Mouse (Mus musculus) lung, postnatal 36 days (tissue): ENCODE measurements around the gene Dennd4a.

Experiments
- DNase-seq: peaks from one replicate; pipeline ENCODE4 v3.0.0; 2022; ENCODE audit warnings: mixed read lengths

Dennd4a gene

DNA sequence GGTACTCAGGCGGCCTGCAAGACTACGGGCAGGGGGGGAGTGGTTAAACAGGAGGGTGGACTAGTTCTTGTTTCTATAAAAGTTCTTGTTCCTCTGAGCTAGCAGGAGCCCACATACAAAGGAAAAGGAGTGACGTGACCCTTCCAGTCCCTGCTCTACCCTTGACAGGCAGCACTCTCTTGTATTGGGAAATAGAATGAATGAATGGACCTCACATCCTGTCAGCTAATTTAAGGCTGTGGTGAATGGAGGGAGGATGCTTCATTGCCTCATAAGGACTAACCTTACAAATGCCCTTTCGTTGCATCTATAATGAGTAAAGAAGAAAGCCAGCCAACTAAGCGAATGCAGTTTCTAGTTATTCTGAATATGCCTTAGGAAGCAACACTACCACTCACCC, 114.6 kb downstream of the Dennd4a start:
- DNase-seq, result no peak

DNA sequence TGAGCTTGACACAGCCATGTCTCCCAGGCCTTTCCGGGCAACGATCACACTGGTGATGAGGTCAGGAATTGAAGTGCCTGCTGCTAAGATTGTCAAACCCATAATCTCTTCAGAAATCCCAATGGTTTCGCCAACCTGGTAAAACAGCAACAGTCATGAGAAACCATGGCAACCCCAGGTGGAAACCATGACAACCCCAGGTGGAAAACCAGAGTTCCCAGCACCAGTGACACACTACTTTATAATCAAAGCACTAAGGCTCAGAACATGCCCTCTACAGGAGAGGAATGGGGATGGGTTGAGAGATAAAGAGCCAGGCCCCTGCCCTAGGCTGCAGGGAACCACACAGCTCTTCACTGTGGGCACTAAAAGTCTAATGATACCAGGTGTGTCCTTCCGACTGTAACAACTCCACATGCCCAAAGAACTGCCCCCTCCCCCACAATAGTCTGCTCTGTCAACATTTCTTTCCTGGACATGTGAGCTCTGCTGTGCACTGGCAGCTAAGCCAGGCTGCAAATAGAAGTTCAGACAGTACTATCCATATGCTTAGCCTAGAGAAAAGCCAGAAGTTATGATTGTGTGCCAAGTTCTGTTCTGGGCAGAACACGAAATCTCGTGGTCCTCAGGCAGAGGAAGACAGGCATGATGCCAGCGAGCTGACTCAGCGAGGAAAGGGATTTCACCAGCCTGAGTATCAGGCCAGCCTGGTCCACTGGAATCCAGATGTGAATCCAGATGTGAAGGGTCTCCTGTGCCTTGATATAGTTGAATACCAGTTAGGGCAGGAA, 115.3 kb downstream of the Dennd4a start:
- peak; percentile 51 for DNase-seq

DNA sequence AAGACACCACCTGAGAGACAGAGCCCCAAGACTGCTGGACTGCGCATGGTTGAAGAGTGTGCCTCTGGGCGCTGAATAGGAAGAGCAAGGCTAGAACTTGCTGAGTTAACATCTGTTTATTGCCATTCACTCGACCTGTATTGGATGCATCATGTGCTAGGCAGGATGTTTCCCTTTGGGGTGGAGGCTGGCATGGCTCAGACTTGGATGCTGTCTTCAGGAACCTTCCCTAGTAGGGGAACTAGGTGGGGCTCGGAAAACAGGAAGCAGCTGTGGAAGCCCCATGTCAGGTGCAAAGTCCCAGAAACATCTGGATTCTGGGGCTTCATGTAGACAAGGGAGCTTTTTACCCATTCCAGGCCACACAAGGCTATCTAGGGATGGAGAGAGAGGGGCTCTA, 119.1 kb downstream of the Dennd4a start:
- DNase-seq, result no peak

GRCm38 (mm10) chr9:64931751-64932610, 120.8 kb downstream of the Dennd4a start:
- DNase-seq, result no peak

GRCm38 (mm10) chr9:64934015-64934754, 123.0 kb downstream of the Dennd4a start:
- peak; percentile 71 for DNase-seq

GRCm38 (mm10) chr9:64936508-64936907, 125.4 kb downstream of the Dennd4a start:
- peak; percentile 85 for DNase-seq

DNA sequence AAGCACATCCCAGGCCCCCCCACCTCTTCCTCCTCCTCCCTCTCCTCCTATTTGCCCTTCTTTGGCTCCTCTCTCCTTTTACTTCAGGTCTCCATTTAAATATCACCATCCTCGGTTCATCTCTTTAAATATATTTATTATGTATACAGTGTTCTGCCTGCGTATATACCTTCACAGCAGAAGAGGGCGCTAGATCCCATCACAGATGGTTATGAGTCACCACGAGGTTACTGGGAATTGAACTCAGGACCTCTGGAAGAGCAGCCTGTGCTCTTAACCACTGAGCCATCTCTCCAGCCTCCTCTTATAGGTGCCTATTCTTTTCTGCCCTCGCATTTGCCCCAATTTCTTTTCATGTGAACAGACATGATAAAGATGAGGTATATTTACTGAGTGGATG, 126.4 kb downstream of the Dennd4a start:
- DNase-seq, result no peak

- DNase-seq, result no peak
Measured at GRCm38 (mm10) chr9:64938535-64938934, 127.4 kb downstream of the Dennd4a start.

GRCm38 (mm10) chr9:64939281-64939680, 128.1 kb downstream of the Dennd4a start:
- no peak for DNase-seq

GRCm38 (mm10) chr9:64939790-64940189, 128.7 kb downstream of the Dennd4a start:
- no peak for DNase-seq

DNA sequence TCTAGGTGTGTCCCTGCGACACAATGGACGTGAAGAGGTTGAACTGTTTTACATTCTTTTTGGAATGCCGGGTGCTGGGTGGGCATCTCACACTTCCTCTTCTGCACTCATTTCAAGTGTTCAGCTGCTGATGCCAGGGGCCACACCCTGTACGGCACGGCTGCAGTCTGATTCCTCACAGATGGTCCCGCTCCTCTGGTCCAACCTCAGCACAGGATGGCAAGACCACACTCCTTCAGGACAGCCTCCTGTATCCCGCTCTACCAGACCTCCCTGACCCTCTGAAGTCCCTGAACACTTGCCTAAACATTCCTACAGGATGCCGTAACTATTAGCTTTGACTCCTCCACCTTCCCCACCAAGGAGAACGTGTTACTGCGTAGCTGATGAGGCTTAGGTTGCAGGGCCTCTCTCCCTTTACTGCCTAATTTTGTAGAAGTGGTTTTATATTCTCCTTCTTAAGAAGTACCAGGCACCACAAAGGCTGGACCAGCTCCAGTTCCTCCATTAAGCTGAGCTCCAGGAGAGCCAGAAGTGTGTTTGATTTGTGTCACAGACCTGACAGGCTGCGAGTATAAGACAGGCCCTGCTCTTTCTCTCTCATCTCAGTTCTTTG, 129.7 kb downstream of the Dennd4a start:
- DNase-seq, result no peak

DNA sequence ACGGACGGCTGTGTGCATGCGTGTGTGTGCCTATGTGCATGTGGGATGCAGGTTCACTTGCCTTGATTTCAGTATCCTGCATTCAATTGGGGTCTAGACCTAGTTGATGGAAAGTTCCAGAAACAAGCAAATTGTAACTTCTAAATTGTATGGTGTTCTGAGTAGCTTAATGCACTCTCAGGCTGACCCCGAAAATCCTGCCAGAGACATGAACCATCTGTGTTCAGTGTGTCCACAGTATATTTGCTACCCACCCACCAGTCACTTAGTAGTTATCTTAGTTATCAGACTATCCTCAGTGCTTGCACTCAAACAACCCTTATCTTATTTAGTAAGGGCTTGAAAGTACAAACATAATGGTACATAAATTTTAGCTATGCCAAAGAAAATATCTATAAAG, 130.5 kb downstream of the Dennd4a start:
- no peak for DNase-seq

GRCm38 (mm10) chr9:64943997-64944396, 132.9 kb downstream of the Dennd4a start:
- DNase-seq, result no peak

DNA sequence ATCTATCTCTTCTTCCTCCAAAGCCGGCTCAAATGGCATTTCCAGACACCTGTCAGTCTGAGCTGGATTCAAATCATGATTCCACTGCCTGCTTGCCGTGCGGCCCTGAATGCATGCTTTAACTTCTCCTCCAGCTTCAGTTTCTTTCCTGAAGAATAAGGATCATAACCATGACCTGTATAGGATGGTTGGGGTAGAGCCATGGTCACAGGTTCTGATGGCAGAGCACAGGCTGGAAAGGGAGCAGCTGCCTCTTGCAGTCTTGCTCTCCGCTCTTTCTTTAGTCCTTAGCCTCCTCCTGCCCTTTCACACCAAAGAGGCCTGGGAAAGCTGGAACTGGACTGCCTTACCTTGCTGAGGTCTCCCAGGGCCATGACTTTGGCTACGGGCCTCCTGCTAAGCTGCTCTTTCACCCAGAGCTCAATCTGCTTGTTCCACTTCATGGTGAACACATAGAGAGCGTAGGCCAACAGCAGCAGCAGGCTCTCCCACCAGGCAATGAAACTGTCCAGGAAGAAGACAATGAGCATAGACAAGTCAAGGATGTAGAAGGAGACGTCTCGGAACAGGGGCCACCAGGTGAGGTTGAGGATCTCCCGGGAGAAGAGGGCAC, 136.4 kb downstream of the Dennd4a start:
- DNase-seq, result no peak

- no peak for DNase-seq
Measured at GRCm38 (mm10) chr9:64951161-64951657, 140.1 kb downstream of the Dennd4a start, which contains the start of gene Slc24a1. TSS of gene Slc24a1 (minus strand) at chr9:64951607.

DNA sequence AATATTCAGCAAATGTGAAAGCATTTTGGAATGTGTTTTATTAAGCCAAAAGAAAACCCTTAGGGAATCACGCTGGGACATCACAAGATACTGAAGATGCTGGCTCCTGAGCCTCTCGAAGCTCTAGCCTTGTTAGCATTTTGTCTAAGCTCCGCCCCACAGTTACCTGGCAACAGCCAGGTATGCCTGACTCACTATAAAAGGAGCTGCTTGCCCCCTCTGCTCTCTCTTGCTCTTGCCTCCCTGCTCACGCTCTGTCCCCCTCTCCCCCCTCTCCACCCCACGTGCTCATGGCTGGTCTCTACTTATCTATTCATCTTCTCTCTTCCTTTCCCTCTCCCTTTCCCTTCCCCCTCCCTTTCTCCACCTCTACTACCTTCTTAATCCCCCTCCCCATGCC, 140.9 kb downstream of the Dennd4a start:
- peak; percentile 49 for DNase-seq

- DNase-seq, result peak; percentile 23
Measured at GRCm38 (mm10) chr9:64953190-64953589, 142.1 kb downstream of the Dennd4a start.

GRCm38 (mm10) chr9:64956337-64956736, 145.2 kb downstream of the Dennd4a start:
- peak; percentile 32 for DNase-seq

GRCm38 (mm10) chr9:64957276-64957675, 146.1 kb downstream of the Dennd4a start:
- no peak for DNase-seq

DNA sequence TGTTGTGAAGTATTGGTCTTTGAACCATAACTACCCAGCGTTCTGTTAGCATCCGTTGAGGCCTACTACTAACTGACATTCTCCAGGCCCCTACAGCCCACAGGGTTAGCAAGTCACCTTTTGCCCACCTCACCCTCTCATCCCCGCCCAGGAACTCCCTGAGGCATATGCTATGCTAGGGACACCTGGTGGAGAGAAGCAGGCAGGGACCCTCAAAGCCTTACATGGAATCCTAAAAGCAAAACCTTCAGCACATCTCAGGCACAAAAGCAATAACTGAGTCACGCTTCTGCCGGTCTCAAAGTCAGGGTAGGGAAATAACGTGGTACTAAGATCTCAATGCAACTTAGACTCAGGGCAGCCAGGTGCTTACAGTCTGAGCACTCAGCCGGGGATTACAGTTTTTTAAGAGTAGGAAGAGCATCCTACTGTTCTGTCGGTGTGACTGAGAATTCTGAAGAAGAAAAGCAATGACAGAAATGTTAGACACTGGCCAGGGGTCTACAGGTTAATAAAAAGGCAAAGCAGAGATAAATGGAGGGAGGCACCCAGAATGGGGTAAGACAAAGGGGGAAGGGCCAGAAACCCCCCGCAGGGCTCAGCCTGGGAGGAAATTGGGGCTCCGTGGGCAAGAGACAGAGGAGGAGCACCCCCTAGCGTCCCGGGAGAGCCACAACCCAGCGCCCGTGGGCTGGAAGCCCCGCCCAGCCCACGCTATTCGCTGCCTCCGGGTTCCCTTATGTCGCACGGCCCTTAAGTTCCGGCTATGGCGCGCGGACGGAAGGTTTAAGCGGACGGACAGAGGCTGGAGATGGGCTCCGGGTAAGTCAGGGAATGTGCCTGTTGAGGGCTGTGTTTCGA, 149.2 kb downstream of the Dennd4a start, which contains the start of gene Ints14:
Gene Ints14, plus strand, starts transcription at position 789 of the 861 bp plus-strand sequence.
- peak; percentile 97 for DNase-seq

DNA sequence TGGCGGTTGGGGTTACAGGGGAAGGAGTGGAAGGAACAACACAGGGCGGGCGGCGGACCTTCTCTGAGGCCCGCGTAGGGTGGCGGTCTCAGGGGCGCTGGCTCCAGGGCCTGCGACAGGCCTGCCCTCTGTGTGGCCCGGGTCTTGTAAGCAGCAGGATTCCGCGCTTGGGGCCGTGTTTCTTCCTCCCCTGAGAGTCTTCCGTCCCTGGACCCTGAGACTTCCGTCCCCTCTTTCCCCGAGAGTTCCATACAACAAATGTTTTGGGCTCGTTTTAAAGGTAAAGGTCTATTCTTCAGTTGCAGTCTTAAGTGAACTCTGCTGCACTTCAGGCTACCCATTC, 149.8 kb downstream of the Dennd4a start:
- DNase-seq, result no peak
